Mouse (Mus musculus): ENCODE results near the gene Nepn.

Nepn gene

DNA sequence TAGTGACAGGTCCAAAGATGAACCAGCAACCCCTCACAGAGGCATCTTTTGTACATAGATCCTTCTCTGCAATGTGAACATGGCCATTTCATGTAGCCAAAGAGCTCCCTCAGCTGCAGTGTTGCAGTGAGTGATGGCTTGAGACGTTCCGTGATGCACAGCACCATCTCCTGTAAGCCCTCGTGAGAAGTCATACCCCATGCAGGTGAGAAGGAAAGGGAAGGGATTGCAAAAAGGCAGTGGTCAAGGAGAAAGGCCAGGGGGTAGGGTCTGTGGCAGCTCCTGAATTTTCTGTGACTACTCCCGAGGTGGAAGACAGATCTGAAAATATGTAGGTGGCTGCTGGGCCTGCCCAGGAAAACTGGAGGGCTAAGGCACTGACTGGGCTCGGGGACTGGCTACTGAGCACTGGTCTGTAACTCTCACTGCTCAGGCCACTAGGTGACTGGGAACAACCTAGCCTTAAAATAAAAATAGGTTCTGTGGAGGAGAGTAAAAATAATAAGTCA is at the start of gene Nepn:
TSS of gene Nepn (plus strand) at position 51 of the 509 bp plus-strand sequence.
- in situ Hi-C loops (cut with MboI, MseI), result loop anchor here (10.0 kb wide), 1 partner anchor 834 kb away; no protein-coding TSS in a partner anchor

DNA sequence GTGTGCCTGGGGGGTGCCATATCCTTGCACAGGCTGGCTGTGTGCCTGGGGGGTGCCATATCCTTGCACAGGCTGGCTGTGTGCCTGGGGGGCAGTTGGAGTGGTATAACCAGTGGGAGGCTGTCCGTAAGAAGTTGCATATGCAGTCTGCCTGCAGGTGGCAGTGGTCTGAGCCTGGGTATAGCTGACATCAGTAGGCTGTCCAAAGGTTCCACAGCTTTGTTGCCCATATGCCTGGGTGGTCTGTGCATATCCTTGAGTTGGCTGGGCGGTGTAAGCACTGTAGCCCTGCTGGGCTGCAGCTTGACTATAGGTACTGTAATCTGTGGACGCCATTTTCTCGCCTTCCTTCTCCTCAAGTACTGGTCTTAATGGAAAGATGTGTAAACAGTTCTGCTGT is 45.4 kb upstream of the Nepn start:
- in situ Hi-C loops (cut with MboI, MseI), result loop anchor here (25.0 kb wide), 1 partner anchor 556 kb away; no protein-coding TSS in a partner anchor

DNA sequence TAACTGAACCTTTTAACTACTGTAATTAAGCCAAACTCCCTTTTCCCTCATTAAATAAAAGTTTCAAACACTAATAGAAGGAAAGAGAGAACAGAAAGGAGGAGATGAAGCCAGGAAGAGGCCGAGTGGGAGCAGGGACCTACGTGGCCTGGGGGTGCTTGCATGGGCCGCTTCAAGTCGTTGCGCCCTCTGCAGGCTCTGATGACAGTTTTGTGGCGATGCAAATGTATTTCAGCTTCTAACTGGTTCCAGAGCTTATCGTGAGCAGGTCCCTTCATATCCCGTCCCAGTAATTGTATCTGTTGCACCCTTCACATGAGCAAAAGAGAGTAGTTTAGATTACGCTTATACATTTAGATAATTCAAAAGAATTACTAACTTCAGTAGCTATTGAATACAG is 35.6 kb upstream of the Nepn start:
- in situ Hi-C loops (cut with MboI, MseI), result no loop called here

DNA sequence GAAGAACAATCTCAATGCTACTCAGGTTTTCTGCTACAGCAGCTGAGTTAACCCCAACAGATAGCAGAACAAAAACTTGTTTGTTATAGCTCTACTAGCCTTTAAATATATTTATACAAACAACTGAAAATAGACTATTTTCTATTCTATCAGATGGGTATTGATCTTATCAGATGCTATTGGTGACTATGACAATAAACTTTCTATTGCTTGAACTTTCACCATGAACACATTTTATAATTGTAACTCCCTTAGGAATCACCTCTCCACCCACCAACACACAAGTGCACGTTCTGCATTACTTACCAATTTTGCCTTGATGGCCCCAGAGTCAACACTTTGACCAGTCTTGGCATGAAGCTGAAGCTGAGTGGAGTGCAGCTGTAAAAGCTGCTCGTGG is 30.3 kb upstream of the Nepn start, which contains the start of gene Gm26741:
TSS of gene Gm26741 (plus strand) at position 301 of the 400 bp plus-strand sequence.
- in situ Hi-C loops (cut with MboI, MseI), result no loop called here

DNA sequence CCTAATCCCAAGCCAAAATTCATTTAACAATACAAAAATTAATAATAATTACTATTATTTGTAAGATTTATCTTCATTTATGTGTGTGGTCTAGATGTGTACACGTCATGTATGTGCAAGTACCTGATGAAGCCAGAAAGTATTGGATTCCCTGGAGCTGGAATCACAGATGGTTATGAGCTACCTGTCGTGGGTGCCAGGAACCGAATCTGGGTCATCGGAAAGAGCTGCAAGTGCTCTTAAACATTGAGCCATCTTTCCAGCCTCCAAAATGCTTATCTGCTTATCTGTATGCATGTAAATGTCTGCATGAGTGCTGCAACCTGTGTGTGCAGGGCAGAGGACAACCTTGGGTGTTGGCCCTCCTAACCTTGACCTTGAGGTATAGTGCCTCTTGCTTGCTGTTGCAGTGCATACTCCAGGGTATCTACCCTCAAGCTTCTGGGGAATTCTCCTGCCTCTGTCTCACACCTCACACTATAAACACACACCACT is 28.5 kb upstream of the Nepn start:
- in situ Hi-C loops (cut with MboI, MseI), result no loop called here

DNA sequence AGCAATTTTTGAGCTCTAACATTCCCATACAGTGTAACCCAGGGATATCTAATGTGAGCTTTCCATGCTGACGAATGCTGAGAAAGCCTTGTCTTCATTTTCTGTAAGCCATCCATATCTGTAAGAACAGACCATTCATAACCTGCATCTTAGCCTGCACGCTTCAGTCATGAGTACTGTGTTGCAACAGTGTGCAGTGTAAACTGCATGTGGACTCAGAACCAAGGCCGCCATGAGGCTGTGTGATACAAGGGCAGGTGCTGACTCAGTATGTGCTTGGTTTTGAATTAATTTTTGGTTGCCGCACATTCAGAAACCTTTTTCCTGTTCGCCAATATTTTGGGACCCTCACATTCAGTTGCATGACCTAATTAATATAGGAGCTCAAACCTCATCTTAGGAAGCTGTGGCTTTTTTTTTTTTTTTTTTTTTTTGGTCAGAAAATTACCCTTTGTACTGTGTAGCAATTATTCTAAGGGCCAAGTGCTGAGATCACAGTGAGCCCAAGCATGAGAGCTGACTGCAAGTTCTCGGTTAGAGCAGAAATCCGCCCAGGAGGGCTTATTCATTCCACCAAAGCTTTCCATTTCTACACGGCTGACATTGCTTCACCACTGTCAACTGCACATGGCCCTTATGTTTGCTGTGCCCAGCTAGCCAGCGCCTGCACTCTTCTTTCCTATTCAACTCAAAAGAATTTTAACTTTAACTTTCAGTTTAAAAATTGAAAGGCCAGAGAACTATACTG is 27.7 kb upstream of the Nepn start:
- in situ Hi-C loops (cut with MboI, MseI), result no loop called here

DNA sequence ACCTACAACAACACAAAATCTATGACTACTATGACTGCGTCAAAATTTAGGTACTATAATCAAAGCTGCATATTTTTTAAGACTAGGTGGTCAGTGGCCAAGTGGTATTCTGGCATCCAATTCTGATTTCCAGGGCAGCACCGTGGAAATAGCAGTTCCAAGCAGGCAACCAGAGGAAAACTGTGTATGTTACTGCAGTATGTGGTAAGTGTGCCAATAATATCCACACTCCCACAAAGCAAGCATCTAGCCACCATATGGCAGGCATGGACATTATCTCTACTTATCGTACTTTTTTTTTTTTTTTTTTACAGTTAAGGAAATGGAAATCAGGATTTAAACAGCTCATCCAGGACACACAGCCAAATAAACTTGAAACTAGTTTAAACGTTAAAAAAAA is 20.4 kb upstream of the Nepn start:
- in situ Hi-C loops (cut with MboI, MseI), result no loop called here

DNA sequence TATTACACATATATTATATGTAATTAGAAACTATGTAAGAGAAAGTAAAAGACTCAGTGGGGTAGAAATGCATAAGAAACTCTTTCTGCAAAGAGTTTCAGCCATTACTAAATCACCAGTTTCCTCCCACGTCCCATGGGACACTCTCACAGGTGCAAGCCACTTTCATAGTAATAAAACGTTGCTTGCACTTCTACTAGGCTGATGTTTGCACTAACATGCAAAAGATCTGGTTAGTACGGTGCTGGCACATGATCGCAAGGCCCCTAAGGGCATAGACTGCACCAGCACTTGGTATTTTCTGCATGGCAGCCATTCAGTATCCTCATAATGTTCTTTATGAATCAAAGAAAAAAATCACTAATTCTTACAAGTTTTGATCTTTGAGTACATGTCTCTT is 14.9 kb upstream of the Nepn start:
- in situ Hi-C loops (cut with MboI, MseI), result no loop called here

DNA sequence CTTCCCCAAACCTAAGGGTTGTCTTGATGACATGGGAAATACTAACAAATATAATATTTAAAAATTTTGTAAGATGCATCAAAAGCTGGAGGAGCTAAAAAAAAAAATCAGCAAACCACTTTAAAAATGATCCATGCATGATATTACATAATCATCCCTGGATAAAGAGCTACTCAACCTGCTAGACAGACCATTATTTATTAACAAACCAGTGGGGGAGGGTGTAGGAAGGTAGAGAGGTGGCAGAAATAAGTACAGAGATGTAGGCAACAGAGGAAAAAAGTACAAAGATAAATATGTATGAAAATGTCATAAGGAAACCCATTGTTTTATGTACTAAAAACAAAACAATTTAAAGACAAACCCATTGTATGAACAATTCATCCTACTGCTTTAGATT is 14.1 kb upstream of the Nepn start:
- in situ Hi-C loops (cut with MboI, MseI), result loop anchor here (5.0 kb wide), 1 partner anchor 142 kb away; the partner anchor contains the start of gene Dcbld1

DNA sequence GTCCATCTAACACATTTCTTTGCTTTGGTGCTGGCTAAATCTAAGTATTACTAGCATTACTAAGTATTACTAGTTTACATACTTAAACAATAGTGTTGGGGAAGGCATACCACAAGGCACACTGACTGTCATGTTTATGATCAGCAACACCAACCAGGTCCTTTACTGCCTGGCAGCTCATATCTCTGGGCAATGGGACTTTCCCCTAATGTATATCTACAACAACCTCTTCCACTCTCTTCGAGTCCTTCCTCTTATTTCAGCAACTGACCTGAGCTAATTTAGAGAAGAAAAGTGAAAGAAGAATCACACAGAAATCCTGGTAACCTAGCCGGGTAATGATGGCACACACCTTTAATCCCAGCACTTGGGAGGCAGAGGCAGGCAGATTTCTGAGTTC is 12.3 kb upstream of the Nepn start:
- in situ Hi-C loops (cut with MboI, MseI), result loop anchor here (5.0 kb wide), 1 partner anchor 144 kb away; the partner anchor contains the start of gene Dcbld1

DNA sequence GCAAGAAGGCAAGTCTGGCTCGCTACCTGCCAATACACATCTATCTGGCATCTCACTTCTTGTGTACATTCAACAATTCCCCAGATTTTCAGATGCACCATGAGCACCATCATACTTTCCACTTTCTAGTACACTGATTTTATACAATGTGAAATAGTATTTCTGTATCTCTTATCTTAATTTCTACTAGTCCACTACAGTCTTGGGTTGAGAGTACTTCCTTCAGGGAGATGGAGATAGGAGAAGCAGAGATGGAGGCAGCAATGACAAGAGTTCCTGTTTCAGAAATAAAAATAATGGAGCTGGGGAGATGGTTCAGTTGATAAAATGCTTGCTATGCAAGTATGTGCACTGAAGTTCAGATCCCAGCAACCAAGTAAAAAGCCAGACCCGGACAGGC is 11.0 kb upstream of the Nepn start:
- in situ Hi-C loops (cut with MboI, MseI), result loop anchor here (5.0 kb wide), 1 partner anchor 146 kb away; the partner anchor contains the start of gene Dcbld1

DNA sequence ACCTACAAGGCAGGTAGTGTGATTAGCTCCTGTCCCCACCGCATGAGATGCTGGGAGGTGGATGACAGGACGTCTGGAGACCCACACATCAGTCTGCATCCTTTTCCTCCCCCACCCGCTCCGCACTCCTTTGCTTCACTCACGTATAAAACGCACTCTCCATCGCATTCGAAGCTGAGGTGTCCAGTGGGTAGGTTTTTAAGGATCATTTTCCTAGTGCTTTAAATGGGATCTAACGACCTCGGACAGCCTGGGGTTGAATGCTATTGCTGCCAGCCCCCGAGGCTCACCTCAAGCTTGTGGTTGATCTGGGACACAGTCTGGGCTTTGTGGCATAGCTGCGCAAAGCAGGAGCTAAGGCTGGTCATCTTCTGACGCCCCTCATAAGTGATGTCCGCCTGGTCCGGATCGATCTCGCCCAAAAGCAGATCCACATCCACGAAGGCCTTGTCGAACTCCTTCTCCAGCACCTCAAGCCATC is 7.4 kb upstream of the Nepn start:
- in situ Hi-C loops (cut with MboI, MseI), result loop anchor here (5.0 to 10.0 kb wide), 2 partner anchors 36 to 827 kb away; partner anchors contain the start of gene Nus1

DNA sequence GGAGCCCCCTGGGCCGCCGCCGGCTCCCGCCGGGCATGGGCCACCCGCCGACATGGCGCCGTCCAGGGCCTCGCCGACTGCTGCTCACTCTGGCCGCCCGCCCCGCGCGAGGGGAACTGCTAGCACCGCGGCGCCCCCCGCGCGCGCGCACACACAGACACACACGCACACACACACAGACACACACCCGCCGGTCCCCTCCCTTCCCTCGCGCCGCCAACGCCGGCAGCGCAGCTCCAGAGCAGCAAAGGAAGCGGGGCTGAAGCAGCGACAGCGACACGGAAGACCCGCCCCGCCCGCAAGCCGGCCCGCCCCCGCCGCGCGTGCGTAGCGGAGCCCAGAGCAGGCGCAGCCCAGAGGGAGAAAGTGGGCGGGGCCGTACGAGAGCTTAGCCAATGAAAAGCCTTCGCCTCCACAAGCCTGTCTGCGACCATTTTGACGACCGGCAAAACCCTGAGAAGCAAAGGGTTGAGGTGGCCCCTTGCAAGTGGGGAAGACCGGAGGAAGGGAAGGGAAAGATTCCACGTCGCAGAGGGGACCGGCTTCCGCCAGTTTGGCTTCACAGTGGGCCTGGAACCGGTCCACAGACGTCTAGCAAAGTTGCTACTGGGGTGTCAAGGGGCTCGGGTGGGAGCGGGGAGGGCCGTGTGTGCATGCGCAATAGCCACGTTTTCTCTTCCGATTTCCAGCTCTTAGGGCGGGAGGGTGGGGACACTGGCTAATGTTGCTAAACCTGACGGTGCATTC is 6.8 kb upstream of the Nepn start, which contains the start of gene Gopc:
TSS of gene Gopc (minus strand) at position 280 of the 747 bp plus-strand sequence.
- in situ Hi-C loops (cut with MboI, MseI), result loop anchor here (5.0 to 10.0 kb wide), 2 partner anchors 35 to 827 kb away; partner anchors contain the start of gene Nus1

DNA sequence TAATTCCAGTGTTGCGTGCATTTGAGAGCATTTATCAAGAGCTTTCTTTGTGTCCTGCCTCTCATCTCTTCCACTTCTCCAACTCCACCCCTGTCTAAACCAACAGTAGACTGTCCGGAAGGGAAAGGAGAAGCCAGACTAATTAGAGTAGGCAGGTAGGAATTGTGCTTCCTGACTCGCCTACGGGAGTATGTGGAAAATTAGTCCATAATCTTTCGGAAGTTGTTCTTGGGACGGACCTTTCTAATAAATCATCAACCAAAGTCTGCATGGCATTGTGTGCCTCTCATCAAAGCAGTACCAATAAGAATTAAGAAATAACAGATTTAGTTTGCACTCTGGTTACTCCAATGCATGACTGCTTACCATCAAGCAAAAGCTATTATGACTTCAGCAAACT is 5.8 kb upstream of the Nepn start:
- in situ Hi-C loops (cut with MboI, MseI), result loop anchor here (5.0 to 10.0 kb wide), 2 partner anchors 34 to 828 kb away; partner anchors contain the start of gene Nus1

DNA sequence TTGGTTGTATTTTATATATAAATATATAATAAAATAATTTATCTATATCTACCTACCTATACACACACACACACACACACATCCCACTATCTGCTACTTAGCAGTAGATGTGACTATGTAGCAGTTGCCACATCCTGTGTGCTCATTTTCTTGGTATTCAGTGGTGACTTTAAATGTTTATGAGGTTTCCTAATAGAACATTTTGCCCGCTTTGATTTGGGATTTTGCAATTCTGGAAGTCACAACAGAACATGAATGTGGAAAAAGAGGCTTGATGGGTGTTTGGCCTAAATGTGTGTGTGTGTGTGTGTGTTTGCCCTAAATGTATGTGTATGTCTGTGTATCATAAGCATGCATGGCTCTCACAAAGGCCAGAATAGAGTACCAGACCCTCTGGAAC is 5.2 kb upstream of the Nepn start:
- in situ Hi-C loops (cut with MboI, MseI), result loop anchor here (5.0 to 10.0 kb wide), 2 partner anchors 34 to 829 kb away; partner anchors contain the start of gene Nus1

DNA sequence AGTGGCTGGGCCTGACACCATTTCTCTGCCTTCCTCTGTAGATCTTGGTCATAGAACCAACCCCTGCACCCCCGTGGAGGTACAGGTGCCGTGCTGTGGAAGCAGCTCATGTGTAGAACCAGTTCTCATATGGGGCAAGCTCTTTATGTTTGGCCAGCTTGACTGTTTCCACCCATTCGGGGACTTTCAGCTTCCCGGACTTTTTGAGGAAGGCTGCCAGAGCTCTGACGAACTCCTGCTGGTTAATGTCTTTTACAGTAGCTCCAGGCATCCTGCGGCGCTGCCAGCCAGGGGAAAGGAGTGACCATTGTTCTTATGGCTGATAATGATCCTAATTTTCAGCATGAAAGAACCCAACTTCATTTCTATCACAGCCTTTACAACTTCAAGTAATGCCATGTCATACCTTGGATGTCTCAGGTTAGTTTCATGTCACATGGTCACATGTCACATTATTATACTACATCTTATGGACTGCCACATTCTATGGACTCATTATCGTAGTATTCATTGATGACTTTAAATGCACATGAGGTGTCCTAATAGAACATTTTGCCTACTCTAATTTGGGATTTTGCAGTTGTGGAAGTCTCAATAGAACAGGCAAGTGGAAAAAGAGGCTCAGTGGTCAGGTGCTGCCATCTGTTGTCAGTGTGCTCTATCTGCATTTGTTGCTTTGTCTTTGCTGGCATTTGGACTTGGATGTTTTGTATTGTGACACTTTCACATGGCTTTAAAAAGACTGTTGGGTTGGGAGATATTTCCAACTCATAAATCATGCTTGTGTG is 3.8 kb upstream of the Nepn start:
- in situ Hi-C loops (cut with MboI, MseI), result loop anchor here (5.0 to 10.0 kb wide), 2 partner anchors 32 to 830 kb away; partner anchors contain the start of gene Nus1

DNA sequence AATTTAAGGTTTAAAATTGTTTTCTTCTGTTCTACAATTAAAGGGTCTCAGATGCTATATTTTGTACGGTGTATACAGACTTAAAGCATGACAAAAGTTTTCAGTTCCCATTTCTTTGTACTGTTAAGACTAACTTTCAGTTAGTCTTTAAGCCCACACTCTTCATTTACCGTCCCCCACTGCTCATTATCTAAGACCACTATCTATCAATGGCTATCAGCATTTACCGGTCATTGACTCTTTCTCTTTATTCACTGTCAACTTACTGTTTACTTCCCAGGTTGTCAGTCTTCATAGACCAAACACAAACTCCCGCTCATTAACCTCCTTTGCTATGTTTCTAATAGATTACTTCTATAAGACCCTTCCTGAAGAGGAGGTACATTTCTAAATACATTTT is 1.6 kb upstream of the Nepn start:
- in situ Hi-C loops (cut with MboI, MseI), result loop anchor here (10.0 kb wide), 1 partner anchor 832 kb away; no protein-coding TSS in a partner anchor

DNA sequence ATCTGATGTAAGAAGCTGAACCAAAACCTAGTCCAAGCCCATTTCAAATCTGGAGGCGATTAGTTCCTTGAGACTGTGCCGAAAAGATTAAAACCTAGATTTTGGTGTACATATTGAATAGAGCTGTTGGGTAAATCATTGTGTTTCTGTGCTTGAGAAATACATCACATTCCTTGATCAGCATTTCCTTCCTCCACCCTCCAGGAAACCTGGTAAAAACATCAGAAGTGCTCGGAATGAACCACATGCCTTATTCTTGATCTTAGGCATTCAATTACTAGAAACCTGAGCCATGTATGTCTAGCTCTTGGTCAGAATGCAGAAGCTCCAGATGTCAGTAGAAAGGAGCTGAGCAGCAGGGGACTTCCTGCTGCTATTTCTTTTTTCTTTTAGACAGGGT is 666 bp downstream of the Nepn start:
- in situ Hi-C loops (cut with MboI, MseI), result loop anchor here (10.0 kb wide), 1 partner anchor 835 kb away; no protein-coding TSS in a partner anchor

DNA sequence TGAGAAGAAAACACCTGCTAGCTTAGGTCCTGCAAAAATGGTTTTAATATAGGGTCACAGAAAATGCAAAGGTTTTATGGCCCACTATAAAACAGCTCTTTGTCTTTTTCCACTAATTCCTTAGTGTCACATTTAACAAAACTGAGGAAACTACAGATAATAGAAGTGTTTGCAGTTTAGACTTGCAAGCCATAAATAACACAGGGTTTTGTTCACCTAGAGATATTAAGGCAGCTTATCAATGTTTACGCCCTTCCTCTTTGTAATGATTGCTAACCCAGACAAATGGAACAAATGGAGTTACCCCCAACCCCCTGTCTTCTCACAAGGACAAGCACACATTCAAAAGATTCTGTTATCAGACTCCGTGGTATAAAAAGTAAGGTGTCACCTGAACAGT is 2.4 kb downstream of the Nepn start:
- in situ Hi-C loops (cut with MboI, MseI), result no loop called here

DNA sequence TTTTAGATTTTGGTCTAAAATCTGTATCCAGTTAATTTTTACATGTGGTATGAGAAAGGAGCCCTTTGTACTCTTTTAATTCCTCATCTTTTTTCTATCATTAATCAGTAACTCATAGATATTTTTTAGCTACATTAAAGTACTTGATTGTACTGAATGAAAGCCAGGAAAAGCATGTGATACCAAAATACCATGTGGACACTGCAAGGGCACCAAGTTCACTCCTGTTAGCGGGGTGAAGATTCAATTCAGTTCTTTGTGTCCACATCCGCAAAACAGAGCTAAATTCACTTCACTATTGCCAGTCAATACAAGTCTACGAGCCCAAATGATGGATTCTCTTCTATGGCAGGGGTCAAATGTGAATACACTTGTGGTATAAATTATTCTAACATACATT is 7.9 kb downstream of the Nepn start:
- in situ Hi-C loops (cut with MboI, MseI), result no loop called here

DNA sequence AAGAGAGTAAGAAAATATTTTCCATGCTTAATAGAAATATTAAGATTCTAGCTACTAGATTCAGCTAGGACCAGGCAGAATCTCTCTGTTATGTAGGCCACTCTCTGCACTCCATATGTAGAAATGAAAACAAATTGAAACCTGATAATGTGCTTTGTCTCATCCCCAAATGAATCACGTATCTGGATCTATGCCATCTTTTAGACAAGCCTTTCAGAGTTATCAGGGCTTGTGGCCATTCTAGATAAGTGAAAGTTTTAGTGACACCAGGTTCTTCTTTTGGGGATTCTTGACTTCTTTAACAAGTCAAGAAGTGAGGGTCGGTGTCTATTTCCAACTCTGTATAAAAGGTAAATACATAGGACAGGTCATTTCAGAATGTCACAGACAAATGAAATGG is 9.9 kb downstream of the Nepn start:
- in situ Hi-C loops (cut with MboI, MseI), result no loop called here
